Mouse (Mus musculus) hematopoietic stem cell, adult 5-6 weeks (primary cell): Measurements from ENCODE around the gene Ufsp1. TPM values are rescaled to one million over a fixed set of nuclear protein-coding genes. Genes with fewer than 3 reads are reported as not detected.

Experiments
- total RNA-seq: library from RNA; stranded (forward); fragments of 172-1452, 232-1000 nt; gene quantifications from 2 replicates; pipeline ENCODE4 v1.2.3, GENCODE M21; 2017

The Ufsp1 gene
- total RNA-seq, 1 experiment from 2014 or later, result 3.6 TPM

Other genes starting within 250 kb of the Ufsp1 start
- gene Ap1s1, start 248.5 kb upstream of the Ufsp1 start, total RNA-seq, result 39.7 and 42.4 TPM in 2 replicates
- not detected in 2 replicates for gene Serpine1, start 222.4 kb upstream of the Ufsp1 start, total RNA-seq
- 35.8 and 48.8 TPM in 2 replicates for gene Trim56, start 178.4 kb upstream of the Ufsp1 start, total RNA-seq
- gene Muc3, start 145.3 kb upstream of the Ufsp1 start, total RNA-seq, result 0.89 TPM in 1 of 2 replicates, not detected in the other
- gene Muc3a, start 82.2 kb upstream of the Ufsp1 start, total RNA-seq, result 1.6 TPM in 1 of 2 replicates, not detected in the other
- 1.3 and 1.9 TPM in 2 replicates for gene Ache, start 7.1 kb upstream of the Ufsp1 start, total RNA-seq
- gene Srrt, start 13.0 kb downstream of the Ufsp1 start, total RNA-seq, result 313 and 317 TPM in 2 replicates
- 17.0 and 21.4 TPM in 2 replicates for gene Trip6, start 19.8 kb downstream of the Ufsp1 start, total RNA-seq
- 4.2 and 8.9 TPM in 2 replicates for gene Slc12a9, start 39.0 kb downstream of the Ufsp1 start, total RNA-seq
- 1.3 and 3.7 TPM in 2 replicates for gene Ephb4, start 55.5 kb downstream of the Ufsp1 start, total RNA-seq
- 0.35 and 0.50 TPM in 2 replicates for gene Zan, start 182.4 kb downstream of the Ufsp1 start, total RNA-seq
- gene Pop7, start 207.9 kb downstream of the Ufsp1 start, total RNA-seq, result 22.0 and 22.1 TPM in 2 replicates
- 13.4 and 16.3 TPM in 2 replicates for gene Gigyf1, start 223.9 kb downstream of the Ufsp1 start, total RNA-seq
- gene Epo, start 238.6 kb downstream of the Ufsp1 start, total RNA-seq, result not detected in 2 replicates
- gene Gnb2, start 238.9 kb downstream of the Ufsp1 start, total RNA-seq, result 147 and 171 TPM in 2 replicates